Mouse (Mus musculus) spleen, adult 2 months (tissue): Measurements from ENCODE around the gene Sds.

Source experiments
- CTCF ChIP-seq: fragments of 200-500 bp; IDR thresholded peaks from 2 replicates; pipeline ENCODE4 v1.5.1; 2011; ENCODE audit warnings: mild to moderate bottlenecking, inconsistent platforms; ENCODE audit not compliant: insufficient read depth, insufficient read length, insufficient replicate concordance; ENCODE audit errors: extremely low read depth
- POLR2A ChIP-seq: fragments of 200-500 bp; IDR thresholded peaks from 2 replicates; pipeline ENCODE4 v1.6.1; 2011; ENCODE audit warnings: low read depth, low read length, inconsistent platforms

GRCm38 (mm10) chr5:120505781-120506180 lies 29.5 kb downstream of the Sds start:
- TF ChIP-seq CTCF: no peak
- TF ChIP-seq POLR2A: no peak
